Mouse (Mus musculus) heart, postnatal 0 days (tissue): ENCODE measurements at regions not wholly inside any gene's neighbourhood (a gene's known extent, or its start where the extent isn't known, plus 50 kb on each side); places are given as distances from the start of the nearest gene placed in this dataset.

ENCODE experiments used
- ATAC-seq: fragments of 200-750 bp; cut with Nextera tagmentation; 2 replicates; pipeline ENCODE4 v1.8.0; 2017; ENCODE audit warnings: low read depth, moderate number of reproducible peaks, moderate library complexity; ENCODE audit not compliant: insufficient read depth
- DNase-seq: peaks from one replicate; pipeline ENCODE4 v3.0.0-alpha.2; 2016; ENCODE audit warnings: low spot score
- H3K27ac ChIP-seq: fragments of 300-500 bp; sonication (generic); 2 replicates; pipeline ENCODE4 v1.5.1; 2014; ENCODE audit warnings: low read depth, mild to moderate bottlenecking
- H3K27me3 ChIP-seq: fragments of 300-500 bp; sonication (generic); 2 replicates; pipeline ENCODE4 v1.6.1; 2014; ENCODE audit warnings: low read length, mixed read lengths; ENCODE audit not compliant: control insufficient read depth, insufficient read depth
- H3K36me3 ChIP-seq: fragments of 300-500 bp; sonication (generic); replicated peaks from 2 replicates; pipeline ENCODE4 v1.6.1; 2014; ENCODE audit warnings: low read length, mixed read lengths; ENCODE audit not compliant: control insufficient read depth, insufficient read depth
- H3K4me1 ChIP-seq: fragments of 300-500 bp; sonication (generic); 2 replicates; pipeline ENCODE4 v1.6.1; 2014; ENCODE audit warnings: antibody characterized with exemption; ENCODE audit not compliant: control insufficient read depth, insufficient read depth
- H3K4me2 ChIP-seq: fragments of 300-500 bp; sonication (generic); 2 replicates; pipeline ENCODE4 v1.6.1; 2014; ENCODE audit warnings: low read depth, mild to moderate bottlenecking, low read length, moderate library complexity
- H3K4me3 ChIP-seq: fragments of 300-500 bp; sonication (generic); 2 replicates; pipeline ENCODE4 v1.5.1; 2014; ENCODE audit warnings: low read depth, low read length
- H3K9ac ChIP-seq: fragments of 300-500 bp; sonication (generic); replicated peaks from 2 replicates; pipeline ENCODE4 v1.6.1; 2014; ENCODE audit warnings: low read depth, low read length, mixed read lengths
- H3K9me3 ChIP-seq: fragments of 300-500 bp; sonication (generic); replicated peaks from 2 replicates; pipeline ENCODE4 v1.6.1; 2016; ENCODE audit warnings: low read length; ENCODE audit not compliant: control insufficient read depth
- CTCF ChIP-seq: IDR thresholded peaks from 2 replicates; pipeline ENCODE4 v1.5.1; 2016; ENCODE audit warnings: antibody characterized with exemption, control low read depth, low read depth
- EP300 ChIP-seq: IDR thresholded peaks from 2 replicates; pipeline ENCODE4 v1.6.1; 2016; ENCODE audit warnings: antibody characterized with exemption, low read depth
- WGBS: fragments of 180-500 bp; shearing (Covaris S2); extraction: QIAGEN DNeasy Blood & Tissue Kit; methylation state at CpG from one replicate; pipeline ENCODE4 v1.1.7; 2014; 5-methylcytosine and 5-hydroxymethylcytosine counted together

GRCm38 (mm10) chr7:73165521-73165920 lies 209.8 kb upstream of the Rgma start:
- Histone ChIP-seq H3K27me3 (no peaks in the 10 kb centered on the region), H3K27ac (no peak overlapping the region), H3K9me3 (no peaks in the 10 kb centered on the region), H3K4me2 (no peak overlapping the region), H3K9ac (no peak overlapping the region), H3K36me3 (no peaks in the 10 kb centered on the region), H3K4me1 (no peaks in the 10 kb centered on the region), H3K4me3 (no peak overlapping the region)
- TF ChIP-seq EP300 (no peak), CTCF (no peak)
- WGBS, result 85% methylated on average over 8 of the region's 8 CpGs
- ATAC-seq, result no peak
- DNase-seq, result no peak

- DNase-seq (no peak), ATAC-seq (no peak)
- no peak overlapping the region for H3K9ac ChIP-seq
- no peak overlapping the region for H3K27ac ChIP-seq
- H3K27me3 ChIP-seq, result no peaks in the 10 kb centered on the region
- no peak for TF ChIP-seq CTCF
- no peak for TF ChIP-seq EP300
- H3K9me3 ChIP-seq, result no peaks in the 10 kb centered on the region
- H3K36me3 ChIP-seq, result no peaks in the 10 kb centered on the region
- 57% methylated on average over 8 of the region's 8 CpGs for WGBS
- no peaks in the 10 kb centered on the region for H3K4me1 ChIP-seq
- no peak overlapping the region for H3K4me2 ChIP-seq
- H3K4me3 ChIP-seq, result no peak overlapping the region
Measured at GRCm38 (mm10) chr7:73169416-73169815, 205.9 kb upstream of the Rgma start.

- 81% methylated on average over 4 of the region's 4 CpGs for WGBS
- H3K27ac ChIP-seq, result no peak overlapping the region
- H3K27me3 ChIP-seq, result no peaks in the 10 kb centered on the region
- ATAC-seq, result no peak
- H3K9ac ChIP-seq, result no peak overlapping the region
- no peak for TF ChIP-seq EP300
- no peak for TF ChIP-seq CTCF
- H3K4me1 ChIP-seq, result no peaks in the 10 kb centered on the region
- H3K4me3 ChIP-seq, result no peak overlapping the region
- H3K4me2 ChIP-seq, result no peak overlapping the region
- H3K9me3 ChIP-seq, result no peaks in the 10 kb centered on the region
- no peaks in the 10 kb centered on the region for H3K36me3 ChIP-seq
- no peak for DNase-seq
Measured at GRCm38 (mm10) chr7:73172615-73173014, 202.7 kb upstream of the Rgma start.

GRCm38 (mm10) chr7:73183761-73184160 lies 191.5 kb upstream of the Rgma start:
- 83% methylated on average over 8 of the region's 8 CpGs for WGBS
- H3K27ac ChIP-seq, result no peak overlapping the region
- H3K36me3 ChIP-seq, result no peaks in the 10 kb centered on the region
- ATAC-seq, result no peak
- no peaks in the 10 kb centered on the region for H3K9me3 ChIP-seq
- DNase-seq, result no peak
- H3K4me2 ChIP-seq, result no peak overlapping the region
- no peak overlapping the region for H3K4me3 ChIP-seq
- H3K9ac ChIP-seq, result no peak overlapping the region
- no peaks in the 10 kb centered on the region for H3K4me1 ChIP-seq
- TF ChIP-seq EP300 (no peak), CTCF (no peak)
- H3K27me3 ChIP-seq, result no peaks in the 10 kb centered on the region

GRCm38 (mm10) chr7:73184208-73185070 lies 190.9 kb upstream of the Rgma start:
- Histone ChIP-seq H3K27ac (no peak overlapping the region), H3K9ac (no peak overlapping the region), H3K4me3 (no peak overlapping the region), H3K4me1 (no peaks in the 10 kb centered on the region), H3K27me3 (no peaks in the 10 kb centered on the region), H3K4me2 (no peak overlapping the region), H3K9me3 (no peaks in the 10 kb centered on the region), H3K36me3 (no peaks in the 10 kb centered on the region)
- TF ChIP-seq CTCF, result no peak
- TF ChIP-seq EP300, result no peak
- WGBS, result 80% methylated on average over 14 of the region's 14 CpGs
- ATAC-seq (no peak), DNase-seq (no peak)
